Mouse (Mus musculus) neutrophil, adult 5-6 weeks (primary cell): ENCODE results near the gene Cd300ld4. TPM values are rescaled to one million over a fixed set of nuclear protein-coding genes. Genes with fewer than 3 reads are reported as not detected.

Experiments
- ATAC-seq: fragments of 151-379, 151-347 bp; 2 replicates; pipeline ENCODE4 v1.8.0; 2017; ENCODE audit warnings: mild to moderate bottlenecking, moderate TSS enrichment; ENCODE audit not compliant: insufficient number of reproducible peaks, poor library complexity, low FRiP score, severe bottlenecking; ENCODE audit errors: extremely low read depth
- total RNA-seq: library from RNA; stranded (forward); fragments of 200-1000 nt; gene quantifications from 2 replicates; pipeline ENCODE4 v1.2.3, GENCODE M21; 2017

The Cd300ld4 gene
- total RNA-seq, 1 experiment from 2014 or later, result not detected

- ATAC-seq, result no peak
Observed at GRCm38 (mm10) chr11:114981866-114982265, 44.9 kb downstream of the Cd300ld4 start.

DNA sequence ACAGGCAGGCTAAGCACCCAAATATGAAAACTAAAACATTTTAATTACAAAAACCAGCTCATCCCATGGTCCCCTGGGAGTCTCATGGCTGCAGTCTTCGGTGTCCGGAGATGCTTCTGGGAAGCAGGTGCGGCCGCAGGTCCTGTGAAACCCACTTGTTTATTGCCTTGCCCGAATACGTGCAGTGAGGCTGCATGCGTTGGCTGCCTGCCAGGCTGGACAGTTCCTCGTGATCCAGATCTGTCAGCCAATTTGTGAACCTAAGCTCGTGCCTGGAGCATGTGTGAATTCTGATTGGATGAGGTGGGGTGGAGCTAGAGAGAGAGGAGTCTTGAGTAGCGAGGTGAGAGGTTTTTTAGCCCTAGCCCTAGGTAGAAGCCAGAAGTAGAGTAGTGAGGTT is 54.1 kb downstream of the Cd300ld4 start:
- ATAC-seq, result no peak

Other genes starting within 250 kb of the Cd300ld4 start
- not detected in 2 replicates for gene Btbd17, start 231.1 kb downstream of the Cd300ld4 start, total RNA-seq
- gene Gpr142, start 228.1 kb downstream of the Cd300ld4 start, total RNA-seq, result not detected in 2 replicates
- 0.37 and 1.0 TPM in 2 replicates for gene Gprc5c, start 175.9 kb downstream of the Cd300ld4 start, total RNA-seq
- gene Cd300a, start 137.0 kb downstream of the Cd300ld4 start, total RNA-seq, result 100 and 105 TPM in 2 replicates
- 222 and 223 TPM in 2 replicates for gene Cd300lb, start 92.6 kb downstream of the Cd300ld4 start, total RNA-seq
- gene Cd300c, start 57.9 kb downstream of the Cd300ld4 start, total RNA-seq, result not detected in 2 replicates
- gene Cd300ld, start 37.1 kb downstream of the Cd300ld4 start, total RNA-seq, result 339 and 374 TPM in 2 replicates
- gene Cd300c2, start 25.1 kb downstream of the Cd300ld4 start, total RNA-seq, result 72.4 and 72.5 TPM in 2 replicates
- gene Cd300ld2, start 10.8 kb downstream of the Cd300ld4 start, total RNA-seq, result not detected in 2 replicates
- not detected in 2 replicates for gene Cd300ld5, start 10.8 kb upstream of the Cd300ld4 start, total RNA-seq
- gene Cd300ld3, start 21.4 kb upstream of the Cd300ld4 start, total RNA-seq, result 58.7 and 61.0 TPM in 2 replicates
- gene Cd300e, start 35.2 kb upstream of the Cd300ld4 start, total RNA-seq, result 0.98 and 1.6 TPM in 2 replicates
- 9.7 and 13.5 TPM in 2 replicates for gene Rab37, start 64.4 kb upstream of the Cd300ld4 start, total RNA-seq
- gene Cd300lf, start 107.0 kb upstream of the Cd300ld4 start, total RNA-seq, result 369 and 393 TPM in 2 replicates
- 115 and 118 TPM in 2 replicates for gene Slc9a3r1, start 136.3 kb upstream of the Cd300ld4 start, total RNA-seq
- 9.3 and 19.8 TPM in 2 replicates for gene Tmem104, start 160.5 kb upstream of the Cd300ld4 start, total RNA-seq
- 50.6 and 63.4 TPM in 2 replicates for gene Nat9, start 160.8 kb upstream of the Cd300ld4 start, total RNA-seq
- 0.23 TPM in 1 of 2 replicates, not detected in the other for gene Grin2c, start 240.2 kb upstream of the Cd300ld4 start, total RNA-seq